In the genomic region with DNA sequence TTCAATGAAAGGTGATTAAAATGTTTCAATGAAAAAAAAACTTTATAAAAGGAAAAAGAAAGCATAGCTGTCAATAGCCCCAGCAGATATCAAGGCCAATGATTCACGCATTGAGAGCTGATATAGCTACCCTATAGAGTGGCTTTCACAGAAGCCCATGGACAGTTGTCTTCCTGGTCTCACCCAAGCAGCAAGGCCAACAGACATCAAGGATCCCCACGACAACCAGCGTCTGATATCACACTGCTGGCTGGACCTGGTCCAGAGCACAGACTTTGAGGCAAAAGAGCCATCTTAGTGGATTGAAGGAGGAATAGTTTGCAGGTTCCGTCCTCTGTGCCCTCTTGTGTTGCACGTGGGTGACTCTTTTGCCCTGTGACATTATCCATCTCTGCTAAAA, we compare ENCODE assay signal across 28 mouse cellular contexts. TPM values are rescaled to one million over a fixed set of nuclear protein-coding genes. Genes with fewer than 3 reads are reported as not detected.
"Had no signal": no experiment of that assay in that cellular context is flagged by ENCODE, and none has a peak within 500 bp of the region (broad histone marks: within the 10 kb centered on the region; RNA-seq: fewer than 3 reads in every experiment).

No protein-coding gene starts in this region.

- H3K36me3 ChIP-seq: embryonic facial prominence, embryonic 10.5 days; embryonic facial prominence, embryonic 12.5 days; embryonic facial prominence, embryonic 13.5 days; embryonic facial prominence, embryonic 15.5 days; forebrain, embryonic 10.5 days; forebrain, embryonic 12.5 days; forebrain, embryonic 15.5 days had no signal

- H3K9me3 ChIP-seq: embryonic facial prominence, embryonic 10.5 days; embryonic facial prominence, embryonic 12.5 days; embryonic facial prominence, embryonic 15.5 days; forebrain, embryonic 15.5 days had no signal

- H3K27ac ChIP-seq: embryonic facial prominence, embryonic 10.5 days; embryonic facial prominence, embryonic 12.5 days; embryonic facial prominence, embryonic 13.5 days; embryonic facial prominence, embryonic 15.5 days; forebrain, embryonic 10.5 days; forebrain, embryonic 12.5 days; forebrain, embryonic 13.5 days; forebrain, embryonic 15.5 days; gastrocnemius, adult 2 months; heart, adult 2 months had no signal

- DNase-seq: cerebellum, adult 2 months; cerebellum, adult 8-10 months; cerebellum, adult 9-10 months; cerebellum, adult 9-11 months; cerebellum, postnatal 36 days; embryo, embryonic 11 days; forebrain, postnatal 0 days; gastrocnemius, adult 2 months; gastrocnemius, postnatal 10 days; gastrocnemius, postnatal 14 days; gastrocnemius, postnatal 25 days; gastrocnemius, postnatal 36 days; heart, adult 18-20 months; heart, adult 2 months had no signal

- H3K4me2 ChIP-seq: embryonic facial prominence, embryonic 12.5 days; embryonic facial prominence, embryonic 13.5 days; embryonic facial prominence, embryonic 15.5 days; forebrain, embryonic 12.5 days; forebrain, embryonic 13.5 days; forebrain, embryonic 15.5 days had no signal

- H3K4me3 ChIP-seq: embryonic facial prominence, embryonic 10.5 days; embryonic facial prominence, embryonic 12.5 days; embryonic facial prominence, embryonic 13.5 days; embryonic facial prominence, embryonic 15.5 days; erythroblast, embryonic 14.5 days; forebrain, embryonic 10.5 days; forebrain, embryonic 12.5 days; forebrain, embryonic 13.5 days; forebrain, embryonic 15.5 days; gastrocnemius, adult 2 months; heart, adult 2 months had no signal

- H3K9ac ChIP-seq: embryonic facial prominence, embryonic 12.5 days; embryonic facial prominence, embryonic 13.5 days; embryonic facial prominence, embryonic 15.5 days; forebrain, embryonic 12.5 days; forebrain, embryonic 13.5 days; forebrain, embryonic 15.5 days; forebrain, postnatal 0 days had no signal

- H3K27me3 ChIP-seq: embryonic facial prominence, embryonic 12.5 days; embryonic facial prominence, embryonic 15.5 days; forebrain, embryonic 15.5 days had no signal

- ATAC-seq: forebrain, embryonic 13.5 days; forebrain, embryonic 14.5 days; forebrain, embryonic 15.5 days; forebrain, embryonic 16.5 days; forebrain, postnatal 0 days had no signal

- H3K4me1 ChIP-seq: embryonic facial prominence, embryonic 12.5 days; embryonic facial prominence, embryonic 15.5 days; forebrain, embryonic 12.5 days; forebrain, embryonic 13.5 days; forebrain, embryonic 15.5 days had no signal

RNA-seq across cellular contexts. Expression of a gene that starts 49.7 kb away (rescaled TPM):
- total RNA-seq: forebrain, postnatal 0 days; gastrocnemius, adult 18-20 months; gastrocnemius, postnatal 14 days; gastrocnemius, postnatal 36 days; heart, adult 18-20 months; heart, adult 8-10 months had no signal
- polyA plus RNA-seq: embryonic facial prominence, embryonic 10.5 days; embryonic facial prominence, embryonic 11.5 days; erythroblast, embryonic 14.5 days had no signal
